Mouse (Mus musculus) G1E (cell line): ENCODE results near the gene Zfp369. TPM values are rescaled to one million over a fixed set of nuclear protein-coding genes. Genes with fewer than 3 reads are reported as not detected.

Source experiments
- ATAC-seq: 2 replicates; pipeline ENCODE4 v1.8.0; 2016; ENCODE audit warnings: mild to moderate bottlenecking; ENCODE audit not compliant: insufficient number of reproducible peaks, poor library complexity, low FRiP score, severe bottlenecking; ENCODE audit errors: extremely low read depth
- DNase-seq: peaks from one replicate; pipeline ENCODE4 v3.0.0; 2012; ENCODE audit warnings: low spot score
- H3K27me3 ChIP-seq: 2 replicates; pipeline ENCODE4 v1.6.1; 2012; ENCODE audit warnings: mild to moderate bottlenecking, low read length, inconsistent platforms; ENCODE audit not compliant: insufficient read depth
- H3K36me3 ChIP-seq: replicated peaks from 2 replicates; pipeline ENCODE3; 2012; ENCODE audit warnings: mild to moderate bottlenecking, inconsistent platforms
- H3K4me1 ChIP-seq: 2 replicates; pipeline ENCODE4 v1.6.1; 2012; ENCODE audit warnings: low read depth, low read length, inconsistent platforms, mixed read lengths; ENCODE audit not compliant: insufficient read depth
- H3K4me3 ChIP-seq: 2 replicates; pipeline ENCODE4 v1.5.1; 2012; ENCODE audit warnings: low read depth, mild to moderate bottlenecking, inconsistent platforms, low read length, moderate library complexity, mixed read lengths
- H3K9me3 ChIP-seq: replicated peaks from 2 replicates; pipeline ENCODE4 v1.6.1; 2012; ENCODE audit warnings: inconsistent platforms
- CTCF ChIP-seq: IDR thresholded peaks from 2 replicates; pipeline ENCODE4 v1.5.1; 2012; ENCODE audit warnings: low read depth, low read length, inconsistent platforms, mixed read lengths
- GATA1 ChIP-seq: IDR thresholded peaks from 2 replicates; pipeline ENCODE4 v1.6.1; 2012; ENCODE audit warnings: borderline replicate concordance, low read length, inconsistent platforms, mixed read lengths
- GATA2 ChIP-seq: IDR thresholded peaks from 2 replicates; pipeline ENCODE4 v1.6.1; 2012; ENCODE audit warnings: low read depth, low read length, inconsistent platforms, borderline replicate concordance
- POLR2AphosphoS5 ChIP-seq: IDR thresholded peaks from 2 replicates; pipeline ENCODE4 v1.6.1; 2012; ENCODE audit warnings: low read depth, low read length, inconsistent platforms; ENCODE audit not compliant: insufficient replicate concordance
- TAL1 ChIP-seq: conservative IDR thresholded peaks from 2 replicates; pipeline ENCODE4 v1.6.1; 2012; ENCODE audit warnings: low read depth, low read length, inconsistent platforms, mixed read lengths
- polyA plus RNA-seq: library from polyadenylated mRNA; stranded (reverse); fragments of >175 nt; gene quantifications from 2 replicates; pipeline ENCODE4 v1.2.3, GENCODE M21; 2012
- total RNA-seq, 2 experiments: library from RNA; stranded (forward) in 1 of 2; stranded (reverse) in 1 of 2; fragments of 200-1000 nt in 1 of 2; fragments of >200 nt in 1 of 2; fragmentation: Nextera tagmentation in 1 of 2; gene quantifications; 2 replicates each; pipeline ENCODE4 v1.2.3; 2014 to 2017

The Zfp369 gene
- total RNA-seq (2014; fragmentation: Nextera tagmentation) (71.3 and 76.9 TPM in 2 replicates), total RNA-seq (2017) (33.9 and 42.4 TPM in 2 replicates), polyA plus RNA-seq (4.3 and 4.6 TPM in 2 replicates)

- Histone ChIP-seq H3K4me3 (peak within 1 kb of the TSS; percentile 73), H3K27me3 (no peaks in the 10 kb centered on the region), H3K4me1 (no peaks in the 10 kb centered on the region; the same call in 1 of the 2 replicates), H3K9me3 (0 out of 2 replicates have a peak, but pooled peaks cover 2% of the 10 kb centered on the region), H3K36me3 (peaks cover 5% of the 10 kb centered on the region)
- no peak for TF ChIP-seq TAL1
- TF ChIP-seq POLR2AphosphoS5: no peak
- TF ChIP-seq CTCF: no peak
- no peak for TF ChIP-seq GATA2
- TF ChIP-seq GATA1: no peak
- peak; percentile 72 for DNase-seq
- peak; percentile 95 for ATAC-seq
Observed at GRCm38 (mm10) chr13:65278383-65279341, at the start of gene Zfp369. Gene Zfp369 (plus strand): TSS chr13:65278814.

- DNase-seq (no peak), ATAC-seq (no peak)
- peaks cover 12% of the 10 kb centered on the region for H3K9me3 ChIP-seq
- TF ChIP-seq GATA2 (no peak), GATA1 (no peak), CTCF (no peak), POLR2AphosphoS5 (no peak), TAL1 (no peak)
- H3K4me3 ChIP-seq: no peak overlapping the region
- H3K36me3 ChIP-seq: no peaks in the 10 kb centered on the region
- peaks cover 21% of the 10 kb centered on the region for H3K4me1 ChIP-seq
- no peaks in the 10 kb centered on the region; the same call in 1 of the 2 replicates for H3K27me3 ChIP-seq
Observed at GRCm38 (mm10) chr13:65237211-65237610, 41.4 kb upstream of the Zfp369 start.

- peak; percentile 75 for ATAC-seq
- DNase-seq: peak; percentile 84
- Histone ChIP-seq H3K9me3 (peaks cover 31% of the 10 kb centered on the region), H3K36me3 (peaks cover 24% of the 10 kb centered on the region), H3K4me1 (peaks cover 28% of the 10 kb centered on the region), H3K4me3 (peak overlapping the region; percentile 97), H3K27me3 (no peaks in the 10 kb centered on the region; the same call in 1 of the 2 replicates)
- TF ChIP-seq GATA1 (no peak), POLR2AphosphoS5 (no peak), CTCF (no peak), GATA2 (no peak), TAL1 (no peak)
Observed at GRCm38 (mm10) chr13:65240509-65241098, 38.0 kb upstream of the Zfp369 start.

GRCm38 (mm10) chr13:65241099-65241626 is 37.5 kb upstream of the Zfp369 start:
- Histone ChIP-seq H3K4me1 (peaks cover 28% of the 10 kb centered on the region), H3K27me3 (no peaks in the 10 kb centered on the region; the same call in 1 of the 2 replicates), H3K4me3 (peak overlapping the region; percentile 97), H3K9me3 (peaks cover 36% of the 10 kb centered on the region), H3K36me3 (peaks cover 30% of the 10 kb centered on the region)
- ATAC-seq: peak; percentile 56
- peak; percentile 72 for DNase-seq
- TF ChIP-seq POLR2AphosphoS5 (no peak), CTCF (no peak), GATA2 (no peak), TAL1 (no peak), GATA1 (no peak)

- TF ChIP-seq CTCF (no peak), GATA1 (no peak), GATA2 (no peak)
- H3K9me3 ChIP-seq: peaks cover 35% of the 10 kb centered on the region
- no peaks in the 10 kb centered on the region; the same call in 1 of the 2 replicates for H3K27me3 ChIP-seq
- ATAC-seq (no peak), DNase-seq (peak; percentile 47)
- H3K4me1 ChIP-seq: peaks cover 28% of the 10 kb centered on the region
- peaks cover 31% of the 10 kb centered on the region for H3K36me3 ChIP-seq
- H3K4me3 ChIP-seq: peak overlapping the region; percentile 97
Observed at GRCm38 (mm10) chr13:65241627-65242318, 36.8 kb upstream of the Zfp369 start.
